Mouse (Mus musculus): ENCODE measurements at regions not wholly inside any gene's neighbourhood (a gene's known extent, or its start where the extent isn't known, plus 50 kb on each side); places are given as distances from the start of the nearest gene placed in this dataset.

DNA sequence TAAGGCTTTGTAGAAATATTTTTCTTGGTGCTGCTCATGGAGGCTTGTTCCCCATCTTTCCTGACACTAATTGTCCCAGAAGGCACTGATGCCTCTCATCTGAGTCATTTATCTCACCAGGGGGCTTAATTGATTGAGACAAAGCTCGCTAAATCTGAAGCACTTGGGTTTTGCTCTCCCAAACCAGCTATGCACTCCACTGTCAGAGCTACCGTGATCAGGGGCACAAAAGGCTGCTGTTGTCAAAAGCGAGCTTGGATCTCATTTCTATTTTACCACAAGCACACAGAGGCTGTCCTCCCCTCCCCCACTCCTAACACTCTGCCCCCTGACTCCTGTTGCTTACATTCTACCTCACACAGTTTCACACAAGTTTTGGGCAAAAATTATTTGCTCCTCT lies 443.5 kb upstream of the Nr2f1 start:
- Histone ChIP-seq H3K27me3 (no peaks in the 10 kb centered on the region), H3K4me1 (no peaks in the 10 kb centered on the region), H3K27ac (replicated peaks) (no peak overlapping the region), H3K9me3 (replicated peaks) (no peaks in the 10 kb centered on the region), H3K9ac (no peak overlapping the region), H3K4me2 (replicated peaks) (no peak overlapping the region), H3K4me3 (replicated peaks) (no peak overlapping the region), H3K36me3 (no peaks in the 10 kb centered on the region)
- no peak for ATAC-seq (ENCODE audit: insufficient number of reproducible peaks, low FRiP score, low TSS enrichment, low read depth)
- 4% methylated on average over 3 of the region's 3 CpGs for WGBS

DNA sequence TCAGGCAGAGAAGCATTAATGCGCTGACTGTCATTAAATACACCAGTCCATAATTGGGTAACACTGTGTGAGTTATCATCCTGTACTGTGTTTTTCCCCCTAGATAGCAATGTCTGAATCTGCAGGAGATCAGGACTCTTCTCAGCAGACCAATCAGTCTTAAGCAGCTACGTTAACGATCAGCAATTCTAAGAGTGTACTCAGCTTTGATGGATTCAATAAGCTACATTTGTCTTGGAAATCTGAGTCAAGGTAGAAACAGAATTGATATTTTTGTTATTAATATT lies 442.8 kb upstream of the Nr2f1 start:
- H3K27ac ChIP-seq (replicated peaks), result no peak overlapping the region
- H3K27me3 ChIP-seq, result no peaks in the 10 kb centered on the region
- H3K4me1 ChIP-seq, result no peaks in the 10 kb centered on the region
- H3K36me3 ChIP-seq, result no peaks in the 10 kb centered on the region
- H3K9ac ChIP-seq, result no peak overlapping the region
- no peak for ATAC-seq (ENCODE audit: insufficient number of reproducible peaks, low FRiP score, low TSS enrichment, low read depth)
- no peak overlapping the region for H3K4me3 ChIP-seq (replicated peaks)
- H3K9me3 ChIP-seq (replicated peaks), result no peaks in the 10 kb centered on the region
- WGBS, result 73% methylated on average over 3 of the region's 3 CpGs
- H3K4me2 ChIP-seq (replicated peaks), result no peak overlapping the region

DNA sequence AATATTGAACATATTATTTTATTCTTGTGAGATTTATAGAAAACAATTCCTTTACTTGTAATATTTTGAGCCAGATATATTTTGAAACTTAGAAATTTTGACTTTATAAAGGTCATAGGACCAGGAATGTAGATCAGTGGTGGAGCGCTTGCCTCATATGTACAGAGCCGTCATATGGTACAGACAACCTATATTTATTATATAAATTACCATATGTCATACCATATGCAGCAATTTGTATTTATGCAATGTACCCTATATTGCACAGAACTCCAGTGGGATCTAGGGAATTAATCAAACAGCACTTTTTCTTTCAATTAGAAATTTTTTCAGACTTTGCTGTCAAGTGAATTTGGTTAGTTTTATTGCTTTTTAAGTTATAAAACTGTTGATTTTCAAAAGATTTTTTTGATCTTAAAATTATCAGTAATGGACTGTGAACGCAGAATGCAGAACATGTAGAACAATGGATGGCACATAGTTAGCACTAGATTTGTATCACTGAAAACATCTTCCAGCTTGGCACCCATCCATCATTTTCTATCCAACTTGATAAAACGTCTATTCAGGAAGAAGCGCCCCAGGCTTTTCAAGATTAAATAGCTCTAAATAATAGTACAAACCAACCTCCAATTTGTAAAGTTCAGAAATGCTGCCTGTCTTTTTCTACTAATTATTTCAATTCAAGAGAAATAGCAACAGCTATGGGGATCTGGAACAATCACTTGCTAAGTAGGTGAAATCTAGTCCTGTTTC lies 442.3 kb upstream of the Nr2f1 start:
- H3K4me2 ChIP-seq (replicated peaks), result no peak overlapping the region
- H3K9me3 ChIP-seq (replicated peaks), result no peaks in the 10 kb centered on the region
- H3K4me3 ChIP-seq (replicated peaks), result no peak overlapping the region
- ATAC-seq (ENCODE audit: insufficient number of reproducible peaks, low FRiP score, low TSS enrichment, low read depth), result no peak
- H3K36me3 ChIP-seq, result no peaks in the 10 kb centered on the region
- H3K27ac ChIP-seq (replicated peaks), result no peak overlapping the region
- WGBS, result 62% methylated on average over 5 of the region's 5 CpGs
- H3K27me3 ChIP-seq, result no peaks in the 10 kb centered on the region
- H3K9ac ChIP-seq, result no peak overlapping the region
- no peaks in the 10 kb centered on the region for H3K4me1 ChIP-seq

DNA sequence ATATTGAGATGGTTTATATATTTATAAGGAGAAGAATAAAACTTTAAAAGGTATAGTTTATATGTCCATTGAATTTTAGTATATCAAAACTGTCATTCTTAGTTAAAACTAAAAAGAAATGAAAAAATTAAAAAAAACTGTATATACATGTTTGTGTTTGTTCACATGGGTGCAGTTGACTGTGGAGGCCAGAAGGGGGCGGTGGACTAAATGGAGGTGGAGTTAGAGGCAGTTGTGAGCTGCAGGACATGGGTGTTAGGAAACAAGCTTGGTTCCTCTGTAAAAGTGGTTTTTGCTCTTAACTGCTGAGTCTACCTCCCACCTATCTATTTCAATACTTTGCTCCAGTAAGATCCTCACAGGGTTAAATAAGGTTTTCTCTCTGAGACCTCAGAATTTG lies 440.8 kb upstream of the Nr2f1 start:
- H3K36me3 ChIP-seq, result no peaks in the 10 kb centered on the region
- no peaks in the 10 kb centered on the region for H3K4me1 ChIP-seq
- WGBS, result 71% methylated on average over 1 of the region's 1 CpGs
- no peak overlapping the region for H3K4me2 ChIP-seq (replicated peaks)
- ATAC-seq (ENCODE audit: insufficient number of reproducible peaks, low FRiP score, low TSS enrichment, low read depth), result no peak
- no peak overlapping the region for H3K27ac ChIP-seq (replicated peaks)
- no peaks in the 10 kb centered on the region for H3K27me3 ChIP-seq
- H3K9me3 ChIP-seq (replicated peaks), result no peaks in the 10 kb centered on the region
- no peak overlapping the region for H3K9ac ChIP-seq
- no peak overlapping the region for H3K4me3 ChIP-seq (replicated peaks)

DNA sequence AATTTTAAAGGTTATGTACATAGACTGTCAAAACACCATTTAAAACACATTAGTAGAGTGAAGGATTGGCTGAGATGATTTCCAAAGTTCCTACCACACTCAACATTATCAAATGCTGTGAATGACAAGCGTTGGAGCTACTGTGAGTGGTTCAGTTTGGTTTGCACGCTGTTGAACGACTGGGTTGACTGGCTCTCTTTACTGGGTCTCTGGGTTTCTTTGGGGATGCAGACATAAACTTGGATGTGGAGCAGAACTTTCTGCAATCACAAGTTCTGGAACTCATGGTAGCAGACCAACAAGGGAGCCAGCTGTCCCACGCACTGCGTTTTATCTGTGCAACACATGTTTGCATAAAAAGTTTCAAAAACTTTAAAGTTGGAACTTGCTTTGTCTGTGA lies 438.9 kb upstream of the Nr2f1 start:
- H3K4me3 ChIP-seq (replicated peaks), result no peak overlapping the region
- H3K4me1 ChIP-seq, result no peaks in the 10 kb centered on the region
- peak; percentile 39; the same call in 1 of the 2 replicates for ATAC-seq (ENCODE audit: insufficient number of reproducible peaks, low FRiP score, low TSS enrichment, low read depth)
- H3K36me3 ChIP-seq, result no peaks in the 10 kb centered on the region
- H3K9me3 ChIP-seq (replicated peaks), result no peaks in the 10 kb centered on the region
- 64% methylated on average over 5 of the region's 5 CpGs for WGBS
- no peaks in the 10 kb centered on the region for H3K27me3 ChIP-seq
- no peak overlapping the region for H3K9ac ChIP-seq
- no peak overlapping the region; the same call in 1 of the 2 replicates for H3K27ac ChIP-seq (replicated peaks)
- H3K4me2 ChIP-seq (replicated peaks), result no peak overlapping the region

DNA sequence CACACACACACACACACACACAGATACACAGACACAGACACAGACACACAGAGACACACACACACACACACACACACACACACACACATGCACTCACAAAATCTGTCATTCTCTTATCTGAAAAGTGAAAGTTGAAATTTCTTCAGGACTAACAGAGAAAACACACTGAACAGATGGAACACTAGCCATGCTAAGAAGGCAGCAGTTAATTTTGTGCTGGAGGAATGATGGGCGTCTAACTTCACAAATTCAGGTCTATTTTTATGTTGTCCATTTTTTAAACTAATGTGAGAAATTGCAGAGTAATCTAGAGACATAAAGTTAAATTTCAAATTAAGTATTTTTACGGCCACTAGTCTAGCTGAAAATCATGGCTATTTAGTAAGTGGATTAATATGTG lies 432.1 kb upstream of the Nr2f1 start:
- 91% methylated on average over 2 of the region's 2 CpGs for WGBS
- Histone ChIP-seq H3K9ac (no peak overlapping the region), H3K9me3 (replicated peaks) (no peaks in the 10 kb centered on the region), H3K4me3 (replicated peaks) (no peak overlapping the region), H3K36me3 (no peaks in the 10 kb centered on the region), H3K27ac (replicated peaks) (no peak overlapping the region), H3K4me1 (0 out of 2 replicates have a peak, but pooled peaks cover 4% of the 10 kb centered on the region), H3K27me3 (no peaks in the 10 kb centered on the region), H3K4me2 (replicated peaks) (no peak overlapping the region)
- no peak for ATAC-seq (ENCODE audit: insufficient number of reproducible peaks, low FRiP score, low TSS enrichment, low read depth)

DNA sequence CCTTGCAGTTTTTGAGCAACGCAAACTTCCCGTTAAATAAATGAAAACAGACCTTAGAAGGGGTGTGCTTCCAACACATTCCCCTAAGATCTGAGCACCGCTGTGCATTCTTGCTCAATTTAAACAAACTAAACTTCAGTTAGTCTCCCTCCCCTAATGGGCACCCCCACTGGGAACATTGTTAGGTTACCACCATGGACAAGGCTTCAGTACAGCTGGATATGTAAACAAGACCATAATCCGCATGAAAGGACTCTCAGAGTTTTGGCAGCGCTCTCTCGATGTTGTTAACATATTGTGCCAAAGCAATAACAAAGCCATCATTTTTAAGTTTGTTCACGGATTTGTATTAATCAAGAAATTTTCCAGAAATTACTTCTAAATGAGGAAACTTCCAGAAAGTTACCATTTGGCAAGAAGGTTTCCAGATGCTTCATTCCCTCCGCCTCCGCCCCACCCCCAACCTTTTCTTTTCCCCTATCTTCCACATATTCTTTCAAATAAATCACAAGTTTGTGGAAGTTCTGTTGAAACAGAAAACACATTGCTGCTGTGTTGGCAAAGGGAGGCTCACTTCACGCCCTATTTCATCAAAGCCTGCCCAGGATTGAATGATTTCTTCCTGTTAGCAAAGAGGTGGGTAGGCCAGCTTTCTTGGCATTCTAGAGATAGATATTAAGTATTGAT lies 429.6 kb upstream of the Nr2f1 start:
- Histone ChIP-seq H3K27me3 (peaks cover 3% of the 10 kb centered on the region; the same call in 1 of the 2 replicates), H3K9me3 (replicated peaks) (no peaks in the 10 kb centered on the region), H3K27ac (replicated peaks) (0 out of 2 replicates have a peak overlapping the region, but pooled peaks have one; percentile 44), H3K4me2 (replicated peaks) (peak overlapping the region; percentile 9; the same call in 1 of the 2 replicates), H3K4me1 (0 out of 2 replicates have a peak, but pooled peaks cover 4% of the 10 kb centered on the region), H3K4me3 (replicated peaks) (no peak overlapping the region), H3K9ac (no peak overlapping the region), H3K36me3 (no peaks in the 10 kb centered on the region)
- 19% methylated on average over 10 of the region's 10 CpGs for WGBS
- ATAC-seq (ENCODE audit: insufficient number of reproducible peaks, low FRiP score, low TSS enrichment, low read depth), result peak; percentile 92

DNA sequence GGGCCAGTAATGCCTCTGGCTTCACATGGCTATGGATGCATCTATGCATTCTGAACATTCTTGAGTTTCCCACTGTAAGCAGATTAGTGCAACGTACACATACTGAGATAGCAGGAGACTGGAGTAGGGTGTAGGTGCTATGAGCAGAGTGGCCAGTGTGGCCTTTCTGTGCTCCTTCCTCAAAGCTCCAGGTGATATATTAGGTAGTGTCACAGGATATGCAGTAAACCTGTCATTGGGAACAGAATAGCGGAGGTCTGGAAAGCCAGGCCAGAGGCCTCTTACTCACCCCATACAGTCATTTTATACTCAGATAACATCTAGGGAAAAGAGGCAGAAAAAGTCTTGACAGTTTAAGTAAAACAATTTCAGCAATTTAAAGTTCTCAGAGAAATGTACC lies 424.1 kb upstream of the Nr2f1 start:
- no peaks in the 10 kb centered on the region for H3K9me3 ChIP-seq (replicated peaks)
- ATAC-seq (ENCODE audit: insufficient number of reproducible peaks, low FRiP score, low TSS enrichment, low read depth), result no peak
- no peak overlapping the region for H3K4me3 ChIP-seq (replicated peaks)
- no peaks in the 10 kb centered on the region for H3K4me1 ChIP-seq
- no peak overlapping the region for H3K9ac ChIP-seq
- 70% methylated on average over 2 of the region's 2 CpGs for WGBS
- H3K27ac ChIP-seq (replicated peaks), result no peak overlapping the region
- H3K4me2 ChIP-seq (replicated peaks), result no peak overlapping the region
- peaks cover 3% of the 10 kb centered on the region; the same call in 1 of the 2 replicates for H3K27me3 ChIP-seq
- H3K36me3 ChIP-seq, result no peaks in the 10 kb centered on the region

DNA sequence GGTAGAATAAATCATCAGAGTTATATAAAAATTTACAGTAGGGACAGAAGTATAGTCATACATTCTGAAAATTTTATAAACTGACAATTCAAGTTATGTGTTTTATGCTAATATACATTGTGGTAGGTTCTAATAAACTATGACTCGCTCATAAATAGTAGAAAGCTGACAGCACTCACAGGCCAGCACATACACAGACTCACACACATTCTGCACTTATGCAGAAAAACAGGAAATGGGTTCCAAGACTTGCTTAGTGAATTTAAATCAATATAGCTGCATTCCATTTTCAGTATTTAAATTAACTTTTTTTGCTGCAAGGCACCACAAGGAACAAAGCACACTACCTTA lies 403.3 kb upstream of the Nr2f1 start:
- 55% methylated on average over 1 of the region's 1 CpGs for WGBS
- ATAC-seq (ENCODE audit: insufficient number of reproducible peaks, low FRiP score, low TSS enrichment, low read depth), result no peak
- Histone ChIP-seq H3K4me2 (replicated peaks) (no peak overlapping the region), H3K9me3 (replicated peaks) (no peaks in the 10 kb centered on the region), H3K9ac (no peak overlapping the region), H3K36me3 (no peaks in the 10 kb centered on the region), H3K27ac (replicated peaks) (no peak overlapping the region), H3K27me3 (no peaks in the 10 kb centered on the region), H3K4me3 (replicated peaks) (no peak overlapping the region), H3K4me1 (no peaks in the 10 kb centered on the region)

DNA sequence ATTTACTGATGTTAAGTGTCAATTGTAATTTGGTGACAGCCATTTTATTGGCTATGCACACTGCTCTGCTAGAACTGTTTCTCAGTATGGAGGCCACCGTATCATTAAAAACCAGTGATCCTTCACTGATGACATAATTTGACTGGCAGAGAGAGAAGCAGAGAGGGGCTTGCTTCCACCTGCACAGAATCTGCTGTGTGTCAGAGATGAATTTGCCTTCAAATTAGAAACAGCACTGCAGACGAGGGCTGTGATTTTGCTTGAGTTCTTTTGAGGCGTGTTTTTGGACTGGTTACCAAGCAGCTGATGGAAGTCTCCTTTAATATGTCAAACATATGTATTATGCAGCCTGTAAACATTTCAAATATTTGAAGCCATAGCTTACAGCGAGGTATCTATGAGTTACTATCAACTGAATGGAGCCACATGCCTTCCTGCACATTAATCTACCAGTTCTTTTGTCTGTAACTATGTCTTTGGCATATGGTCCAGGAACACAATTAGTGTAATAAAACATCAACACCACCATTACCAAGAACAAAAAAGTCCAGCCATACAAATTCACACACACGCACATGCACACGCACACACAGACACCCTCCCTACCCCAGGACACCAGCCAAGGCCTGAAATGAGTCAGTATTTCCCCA lies 402.8 kb upstream of the Nr2f1 start:
- no peaks in the 10 kb centered on the region for H3K36me3 ChIP-seq
- H3K9me3 ChIP-seq (replicated peaks), result no peaks in the 10 kb centered on the region
- no peak overlapping the region for H3K27ac ChIP-seq (replicated peaks)
- no peaks in the 10 kb centered on the region for H3K4me1 ChIP-seq
- no peak overlapping the region for H3K9ac ChIP-seq
- 41% methylated on average over 6 of the region's 6 CpGs for whole genome bisulfite sequencing
- no peak overlapping the region for H3K4me3 ChIP-seq (replicated peaks)
- H3K27me3 ChIP-seq, result no peaks in the 10 kb centered on the region
- no peak for ATAC-seq (ENCODE audit: insufficient number of reproducible peaks, low FRiP score, low TSS enrichment, low read depth)
- H3K4me2 ChIP-seq (replicated peaks), result no peak overlapping the region

DNA sequence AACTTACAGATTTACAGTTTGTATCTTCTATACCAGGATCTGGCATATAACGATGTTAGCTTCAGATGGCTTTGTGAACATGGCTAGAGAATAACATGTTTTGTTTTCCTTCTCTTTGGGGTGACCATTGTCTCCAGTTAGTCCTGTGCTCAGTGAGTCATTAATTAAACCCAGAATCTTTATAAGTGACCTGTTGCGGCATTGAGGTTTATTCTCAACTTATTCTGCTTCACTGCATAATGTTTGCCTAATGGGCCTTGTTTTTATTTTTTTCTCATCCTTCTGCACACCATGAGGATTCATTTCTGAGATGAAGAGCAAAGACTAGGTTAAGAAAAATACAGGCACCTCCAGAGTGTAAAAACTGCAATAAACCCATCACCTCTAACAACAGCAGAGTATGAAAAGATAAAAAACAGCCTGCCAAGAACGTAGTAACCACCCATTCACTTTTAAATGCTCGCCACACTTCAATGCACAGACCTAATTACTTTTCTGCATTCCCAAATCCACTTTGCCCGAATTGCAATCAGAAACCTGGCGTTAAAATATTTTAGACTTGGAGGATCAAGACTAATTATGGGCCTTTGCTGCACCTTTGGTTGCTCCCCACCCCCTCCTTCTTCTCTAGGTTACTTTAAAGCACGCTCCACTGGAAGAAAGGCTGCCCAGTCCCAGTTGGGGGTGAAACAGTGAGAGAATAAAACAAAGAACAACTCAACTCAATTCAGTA lies 381.5 kb upstream of the Nr2f1 start:
- Histone ChIP-seq H3K4me2 (replicated peaks) (no peak overlapping the region), H3K27me3 (no peaks in the 10 kb centered on the region), H3K4me3 (replicated peaks) (no peak overlapping the region), H3K9ac (no peak overlapping the region), H3K4me1 (no peaks in the 10 kb centered on the region), H3K9me3 (replicated peaks) (no peaks in the 10 kb centered on the region), H3K36me3 (no peaks in the 10 kb centered on the region), H3K27ac (replicated peaks) (no peak overlapping the region)
- 44% methylated on average over 7 of the region's 7 CpGs for WGBS
- ATAC-seq (ENCODE audit: insufficient number of reproducible peaks, low FRiP score, low TSS enrichment, low read depth), result no peak
